Mouse (Mus musculus) embryo, embryonic 10.5 days (tissue): ENCODE data around the gene A530016L24Rik.

Experiments
- DNase-seq: peaks from one replicate; pipeline ENCODE4 v3.0.0-alpha.2; 2015; ENCODE audit warnings: low spot score

The A530016L24Rik gene

GRCm38 (mm10) chr12:112489134-112489533 is at the start of gene A530016L24Rik:
Gene A530016L24Rik, plus strand, starts transcription at chr12:112489448.
- DNase-seq = no peak

GRCm38 (mm10) chr12:112439993-112440392 is 49.3 kb upstream of the A530016L24Rik start:
- DNase-seq = no peak

GRCm38 (mm10) chr12:112449144-112449827 is 40.0 kb upstream of the A530016L24Rik start:
- no peak for DNase-seq

DNA sequence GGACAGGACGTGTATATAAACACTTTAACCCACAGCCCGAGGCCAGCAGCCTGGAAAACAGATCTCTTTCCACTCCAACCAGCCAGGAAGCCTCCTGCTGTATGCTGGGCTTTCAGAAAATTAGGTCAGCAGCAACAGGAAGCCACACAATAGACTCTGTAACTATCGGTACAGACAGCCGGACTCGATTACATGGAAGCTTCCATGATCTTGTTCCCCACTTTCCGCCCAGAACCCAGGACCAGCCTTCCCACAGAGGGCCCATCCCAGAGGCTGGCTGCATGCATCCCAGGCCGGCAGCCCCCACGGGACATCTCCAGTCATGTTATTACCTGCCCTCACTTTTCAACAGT is 39.4 kb upstream of the A530016L24Rik start:
- no peak for DNase-seq

DNA sequence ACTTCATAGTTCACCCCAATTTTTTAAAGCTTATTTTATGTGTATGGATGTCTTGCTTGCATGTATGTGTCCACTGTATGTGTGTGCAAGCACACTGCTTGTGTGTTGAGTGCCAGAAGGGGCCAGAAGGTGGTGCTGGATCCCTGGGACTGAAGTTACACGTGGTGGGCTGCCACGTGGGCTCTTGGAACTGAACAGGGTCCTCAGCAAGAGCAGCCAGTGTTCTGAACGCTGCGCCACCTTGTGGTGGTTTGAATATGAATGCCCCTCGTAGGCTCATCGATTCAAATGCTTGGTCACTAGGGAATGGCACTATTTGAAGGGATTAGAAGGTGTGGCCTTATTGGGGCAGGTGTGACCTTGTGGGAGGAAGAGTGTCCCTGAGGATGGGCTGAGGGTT is 38.4 kb upstream of the A530016L24Rik start:
- peak; percentile 88 for DNase-seq

GRCm38 (mm10) chr12:112451381-112451780 is 37.9 kb upstream of the A530016L24Rik start:
- no peak for DNase-seq

DNA sequence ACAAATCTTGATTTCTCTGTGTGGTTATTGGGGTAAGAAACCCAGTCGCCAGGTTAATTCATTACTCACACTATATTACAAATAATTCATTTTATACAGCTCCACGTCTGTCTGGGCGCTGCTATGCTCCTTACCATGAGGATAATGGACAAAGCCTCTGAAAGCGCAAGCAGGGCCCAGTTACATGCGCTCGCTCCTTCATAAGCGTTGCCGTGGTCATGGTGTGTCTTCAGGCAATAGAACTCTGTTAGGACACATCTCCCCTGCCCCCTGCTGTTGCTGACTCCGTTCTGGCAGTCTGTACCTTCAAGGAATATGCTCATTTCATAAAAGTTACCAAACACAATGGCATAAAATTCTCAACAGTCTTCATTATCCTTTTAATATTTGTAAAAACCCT is 37.4 kb upstream of the A530016L24Rik start:
- DNase-seq = no peak

GRCm38 (mm10) chr12:112456144-112456713 is 33.0 kb upstream of the A530016L24Rik start:
- no peak for DNase-seq

GRCm38 (mm10) chr12:112457839-112458238 is 31.4 kb upstream of the A530016L24Rik start:
- DNase-seq = no peak

DNA sequence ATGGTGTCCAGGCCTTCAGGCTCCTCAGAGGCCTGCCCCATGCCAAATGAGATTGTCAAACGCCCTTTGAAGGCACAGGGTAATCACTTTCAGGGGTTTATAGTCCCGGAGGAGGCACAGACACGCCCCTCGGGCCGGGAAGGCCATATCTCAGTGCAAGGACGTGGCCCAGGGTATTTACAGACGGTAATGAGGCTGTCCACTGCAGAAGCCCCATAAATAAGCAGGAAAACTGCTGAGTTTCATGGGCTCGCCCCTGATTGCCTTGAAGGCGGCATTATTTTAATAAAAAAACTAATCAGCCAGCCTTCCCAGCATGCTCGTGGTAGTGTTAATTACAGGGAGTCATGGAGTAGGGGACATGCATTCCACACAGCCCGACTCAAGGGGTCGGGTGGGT is 26.8 kb upstream of the A530016L24Rik start:
- no peak for DNase-seq

DNA sequence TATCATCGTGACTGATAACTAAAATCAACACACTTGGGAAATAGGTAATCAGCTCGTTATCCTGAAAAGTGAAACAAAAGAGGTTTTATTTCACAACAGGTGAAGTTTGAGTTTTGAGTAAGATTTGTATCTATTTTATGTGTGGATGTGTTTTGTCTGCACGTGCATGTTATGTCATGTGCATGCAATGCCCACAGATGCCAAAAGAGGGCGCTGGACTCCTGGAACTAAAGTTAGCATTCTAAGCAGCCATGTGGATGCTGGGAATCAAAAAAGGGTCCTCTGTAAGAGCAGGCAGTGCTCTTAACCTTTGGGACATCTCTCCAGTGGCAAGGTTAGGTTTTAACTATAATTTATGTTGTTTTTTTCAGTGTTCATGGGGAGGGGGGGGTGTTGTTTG is 26.0 kb upstream of the A530016L24Rik start:
- no peak for DNase-seq

DNA sequence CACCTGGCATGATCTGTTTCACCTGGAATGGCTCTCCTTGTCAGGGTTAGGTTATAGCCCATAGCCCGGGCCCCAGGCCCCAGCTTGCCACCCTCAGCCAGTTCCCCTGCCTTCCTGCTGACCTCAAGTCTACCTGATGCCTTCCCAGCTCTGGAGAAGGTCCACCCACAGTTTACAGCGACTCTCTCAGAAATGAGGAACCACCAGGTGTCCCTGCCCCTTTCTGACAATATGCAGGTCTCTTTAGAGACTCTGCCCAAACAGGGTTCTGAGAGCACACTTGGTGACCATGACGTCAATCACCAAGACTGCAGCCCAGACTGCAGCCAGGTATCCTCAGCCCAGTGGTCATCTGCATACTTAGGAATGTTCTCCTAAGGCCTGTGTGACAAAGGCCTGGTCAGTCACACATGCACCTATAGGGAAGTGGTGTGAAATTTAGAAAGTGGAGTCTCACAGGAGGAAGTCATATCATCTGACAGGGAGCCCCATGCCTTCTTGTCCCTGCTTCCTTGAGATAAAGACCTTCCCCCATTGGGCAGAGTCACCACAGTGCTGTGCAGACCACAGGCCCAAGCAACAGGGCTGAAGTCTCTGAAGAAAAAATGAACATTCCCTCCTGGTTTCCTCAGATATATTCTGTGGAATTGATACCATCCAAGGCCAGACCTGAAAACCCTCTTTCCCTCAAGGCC is 25.4 kb upstream of the A530016L24Rik start:
- no peak for DNase-seq

DNA sequence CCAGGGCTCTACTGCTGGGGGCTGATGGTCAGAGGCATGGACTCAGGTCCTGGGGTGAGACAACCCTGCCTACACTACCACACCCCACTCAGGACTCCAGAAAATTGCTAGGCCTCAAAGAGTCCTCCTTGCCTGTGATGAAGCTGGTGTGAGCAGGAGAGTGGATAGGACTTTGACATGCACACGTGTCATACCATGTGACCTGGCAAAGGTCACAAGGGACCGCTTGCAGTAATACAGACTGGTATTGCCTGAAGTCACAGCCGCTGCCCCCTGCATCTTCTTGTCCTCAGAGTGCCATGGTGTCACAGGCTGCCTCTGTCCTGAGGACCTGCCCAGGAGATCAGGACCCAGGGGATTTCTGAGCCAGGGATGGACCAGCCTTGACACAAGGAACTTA is 24.7 kb upstream of the A530016L24Rik start:
- DNase-seq = no peak

DNA sequence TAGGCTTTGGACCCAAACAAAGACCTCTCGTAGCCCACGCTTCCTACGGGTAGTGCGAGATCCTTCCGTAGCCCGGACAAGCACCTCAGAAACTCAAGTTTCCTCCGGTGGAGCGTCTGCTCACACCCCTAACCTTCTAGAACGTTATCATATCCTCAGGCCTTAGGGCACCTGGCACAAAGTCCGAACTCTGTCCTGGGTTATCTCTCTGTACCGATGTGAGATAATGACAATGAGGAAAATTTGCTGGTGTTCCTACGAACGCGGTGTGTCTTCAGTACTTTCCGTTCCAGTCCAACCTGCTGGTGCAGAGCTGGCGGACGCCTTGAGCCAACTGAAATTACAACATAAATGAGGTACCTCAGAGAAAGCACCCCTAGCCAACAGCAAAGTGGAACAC is 23.3 kb upstream of the A530016L24Rik start:
- DNase-seq = no peak

DNA sequence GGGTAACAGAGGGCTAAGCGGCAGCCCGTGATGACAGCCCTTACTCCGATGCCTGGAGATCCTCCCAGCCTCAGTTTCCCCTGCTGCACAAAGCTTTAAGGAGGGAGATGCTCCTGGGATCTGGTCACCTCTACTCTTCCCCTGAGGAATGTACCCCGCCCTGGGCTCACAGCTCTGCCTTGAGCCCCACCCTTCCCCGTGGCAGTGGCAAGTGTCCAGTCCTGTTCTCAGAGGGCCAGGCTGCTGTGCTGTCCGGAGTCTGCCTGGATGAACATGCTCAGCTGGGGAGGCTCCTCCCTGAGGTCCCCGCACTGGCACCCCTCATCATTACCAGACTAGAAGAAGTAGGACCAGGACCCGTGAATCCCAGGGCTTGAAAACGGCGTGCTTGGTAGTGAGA is 21.9 kb upstream of the A530016L24Rik start:
- DNase-seq = no peak

GRCm38 (mm10) chr12:112469393-112469792 is 19.9 kb upstream of the A530016L24Rik start:
- DNase-seq = peak; percentile 34

DNA sequence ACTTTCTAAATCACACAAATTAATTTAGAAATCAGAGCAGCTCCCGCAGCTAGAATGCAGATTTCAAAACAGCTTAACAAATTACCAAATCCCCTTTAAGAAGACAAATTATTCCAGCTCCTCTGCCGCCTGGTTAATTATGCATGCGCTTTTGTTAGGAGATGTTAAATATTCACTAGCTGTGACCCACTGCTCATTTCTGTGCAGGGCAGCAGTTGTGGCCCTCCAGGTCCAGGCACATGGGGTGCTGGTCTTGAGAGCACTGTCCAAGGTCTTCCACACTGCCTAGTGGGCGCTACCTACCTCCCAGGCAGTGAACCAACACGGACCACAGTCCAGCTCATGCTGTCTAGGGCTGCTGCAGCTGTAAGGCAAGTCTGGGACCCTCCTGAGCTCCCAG is 19.0 kb upstream of the A530016L24Rik start:
- DNase-seq = no peak

GRCm38 (mm10) chr12:112473777-112474176 is 15.5 kb upstream of the A530016L24Rik start:
- peak; percentile 91 for DNase-seq

DNA sequence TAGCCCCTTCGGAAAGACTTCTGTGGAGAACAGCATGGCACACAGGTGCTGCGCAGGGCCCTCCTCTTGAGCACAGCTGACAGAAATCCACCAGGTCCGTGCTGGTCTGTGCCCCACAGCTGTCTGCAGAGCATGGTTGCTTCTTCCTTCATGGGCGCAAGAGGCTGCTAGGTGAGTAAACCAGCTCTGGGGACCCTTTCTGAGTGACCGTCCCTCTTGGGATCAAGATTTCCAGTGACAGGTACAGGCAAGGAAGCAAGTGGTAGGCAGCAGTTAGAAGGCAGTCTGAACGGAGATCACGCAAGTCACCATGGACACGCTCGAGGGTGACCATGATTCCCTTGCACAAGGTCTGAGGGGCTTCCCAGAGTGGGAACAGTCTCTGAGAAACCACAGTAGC is 287 bp downstream of the A530016L24Rik start:
- DNase-seq = no peak

- DNase-seq = peak; percentile 22
These were observed 1.2 kb downstream of the A530016L24Rik start for GRCm38 (mm10) chr12:112490444-112490939.

GRCm38 (mm10) chr12:112496136-112496535 is 6.9 kb downstream of the A530016L24Rik start:
- no peak for DNase-seq

DNA sequence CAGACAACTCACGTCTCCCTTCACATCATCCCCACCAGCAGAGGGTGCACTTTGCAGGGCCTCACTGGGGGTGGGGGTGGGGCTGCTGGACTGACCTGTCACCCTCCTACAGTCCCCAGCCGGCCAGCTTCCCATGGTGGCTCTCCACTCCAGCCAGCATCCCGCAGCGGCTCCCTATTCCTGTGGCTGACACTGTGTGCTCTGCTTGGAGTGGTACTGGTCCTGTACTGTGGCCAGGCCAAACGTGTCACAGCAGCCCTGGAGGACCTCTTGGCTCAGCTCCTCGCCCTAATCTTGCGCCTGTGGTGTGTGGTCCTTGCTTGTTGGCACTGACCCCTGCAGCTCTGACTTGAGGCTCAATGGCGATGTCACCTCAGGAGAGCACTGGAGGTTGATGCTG is 8.5 kb downstream of the A530016L24Rik start:
- DNase-seq = no peak

- peak; percentile 36 for DNase-seq
These were observed 9.4 kb downstream of the A530016L24Rik start for GRCm38 (mm10) chr12:112498683-112499082.
